Mouse (Mus musculus) left cerebral cortex, adult 8-10 months (tissue): ENCODE data around the gene Cdh3. TPM values are rescaled to one million over a fixed set of nuclear protein-coding genes. Genes with fewer than 3 reads are reported as not detected.

ENCODE experiments used
- DNase-seq, 2 experiments: peaks; one replicate each; pipeline ENCODE4 v3.0.0; 2022; ENCODE audit warnings: low spot score in 2 of 2
- total RNA-seq, 4 experiments: library from RNA; stranded (reverse); gene quantifications; 2 replicates each; pipeline ENCODE4 v1.2.4; 2022

Cdh3 gene
- total RNA-seq, 4 experiments from 2014 or later, result 0.33 to 0.62 (median 0.40) TPM

GRCm38 (mm10) chr8:106606601-106607145, 96.0 kb downstream of the Cdh3 start:
- DNase-seq, result no peak

Other genes starting within 250 kb of the Cdh3 start
- gene Smpd3, start 172.9 kb upstream of the Cdh3 start, total RNA-seq, result 10 to 100 TPM; 65.8 to 76.1 (median 71.5) TPM
- 10 to 100 TPM; 11.8 to 13.6 (median 12.9) TPM for gene Zfp90, start 95.6 kb upstream of the Cdh3 start, total RNA-seq
- gene 6030452D12Rik, start 10.4 kb upstream of the Cdh3 start, total RNA-seq, result not detected
- gene Gm10073, start 62.6 kb downstream of the Cdh3 start, total RNA-seq, result 100 to 1,000 TPM in 1 of 4 experiments, 10 to 100 TPM in 3; 92.7 to 111 (median 96.1) TPM
- gene Cdh1, start 92.5 kb downstream of the Cdh3 start, total RNA-seq, result 1 to 10 TPM; 1.9 to 2.9 (median 2.3) TPM
- gene Tango6, start 172.2 kb downstream of the Cdh3 start, total RNA-seq, result 1 to 10 TPM; 6.3 to 7.3 (median 7.0) TPM